Mouse (Mus musculus): Measurements from ENCODE around the gene Gpr82.
A peak's percentile ranks its signal among the peaks of the same experiment; 100 is the strongest.

Gene Gpr82

GRCm38 (mm10) chrX:13700681-13701080, 39.5 kb downstream of the Gpr82 start:
- no peak for DNase-seq

- peak in 1 of 2 experiments; percentile 23 for DNase-seq
Observed at GRCm38 (mm10) chrX:13705051-13705450, 43.9 kb downstream of the Gpr82 start.

GRCm38 (mm10) chrX:13710174-13710573, 49.0 kb downstream of the Gpr82 start:
- DNase-seq, result peak; percentile 40 to 68

All from kidney, postnatal 25 days (tissue).